Mouse (Mus musculus) A20 (cell line): Measurements from ENCODE around the gene Cxadr.

ENCODE experiments used
- DNase-seq: peaks from one replicate; pipeline ENCODE4 v3.0.0-alpha.2; 2011; ENCODE audit warnings: low read depth, low spot score

The Cxadr gene

GRCm38 (mm10) chr16:78301183-78301830 lies at the start of gene Cxadr:
TSS of gene Cxadr (plus strand) at chr16:78301489.
- no peak for DNase-seq

- no peak for DNase-seq
Observed at GRCm38 (mm10) chr16:78258989-78259388, 42.3 kb upstream of the Cxadr start.

- DNase-seq: no peak
Observed at GRCm38 (mm10) chr16:78260070-78260879, 41.0 kb upstream of the Cxadr start.

- no peak for DNase-seq
Observed at GRCm38 (mm10) chr16:78261520-78261919, 39.8 kb upstream of the Cxadr start.

GRCm38 (mm10) chr16:78264442-78265150 lies 36.7 kb upstream of the Cxadr start:
- DNase-seq: no peak

GRCm38 (mm10) chr16:78265151-78265590 lies 36.1 kb upstream of the Cxadr start:
- DNase-seq: no peak

- DNase-seq: no peak
Observed at GRCm38 (mm10) chr16:78265826-78266225, 35.5 kb upstream of the Cxadr start.

- no peak for DNase-seq
Observed at GRCm38 (mm10) chr16:78267453-78267852, 33.8 kb upstream of the Cxadr start.

GRCm38 (mm10) chr16:78268167-78268566 lies 33.1 kb upstream of the Cxadr start:
- DNase-seq: no peak

GRCm38 (mm10) chr16:78274825-78275455 lies 26.3 kb upstream of the Cxadr start:
- no peak for DNase-seq

- DNase-seq: no peak
Observed at GRCm38 (mm10) chr16:78277567-78277966, 23.7 kb upstream of the Cxadr start.

- DNase-seq: no peak
Observed at GRCm38 (mm10) chr16:78280093-78280881, 21.0 kb upstream of the Cxadr start.

GRCm38 (mm10) chr16:78283231-78283630 lies 18.1 kb upstream of the Cxadr start:
- no peak for DNase-seq

GRCm38 (mm10) chr16:78294051-78294450 lies 7.2 kb upstream of the Cxadr start:
- no peak for DNase-seq

- DNase-seq: no peak
Observed at GRCm38 (mm10) chr16:78294606-78295275, 6.5 kb upstream of the Cxadr start.

- DNase-seq: no peak
Observed at GRCm38 (mm10) chr16:78295601-78296000, 5.7 kb upstream of the Cxadr start.

GRCm38 (mm10) chr16:78296114-78296513 lies 5.2 kb upstream of the Cxadr start:
- DNase-seq: no peak

- DNase-seq: no peak
Observed at GRCm38 (mm10) chr16:78301831-78302677, 765 bp downstream of the Cxadr start.

GRCm38 (mm10) chr16:78302678-78303050 lies 1.4 kb downstream of the Cxadr start:
- DNase-seq: no peak
